Mouse (Mus musculus) heart, adult 2 months (tissue): ENCODE results near the gene Cdc25a. TPM values are rescaled to one million over a fixed set of nuclear protein-coding genes. Genes with fewer than 3 reads are reported as not detected.

ENCODE experiments used
- DNase-seq, 2 experiments: peaks; one replicate each; pipeline ENCODE4 v3.0.0; 2021
- H3K27ac ChIP-seq: fragments of 200-600 bp; 2 replicates; pipeline ENCODE4 v1.8.1; 2022
- H3K27me3 ChIP-seq: fragments of 200-500 bp; 2 replicates; pipeline ENCODE4 v1.6.1; 2012; ENCODE audit warnings: mild to moderate bottlenecking, low read length, inconsistent platforms, mixed read lengths; ENCODE audit not compliant: control insufficient read depth, insufficient read depth
- H3K36me3 ChIP-seq: fragments of 200-500 bp; 2 replicates; pipeline ENCODE4 v1.6.1; 2012; ENCODE audit warnings: low read length, inconsistent platforms; ENCODE audit not compliant: control insufficient read depth, insufficient read depth
- H3K4me1 ChIP-seq: fragments of 200-500 bp; 2 replicates; pipeline ENCODE4 v1.6.1; 2011; ENCODE audit warnings: low read length; ENCODE audit not compliant: control insufficient read depth, insufficient read depth
- H3K4me3 ChIP-seq: fragments of 200-600 bp; 2 replicates; pipeline ENCODE4 v1.8.1; 2022
- H3K79me2 ChIP-seq: fragments of 200-500 bp; replicated peaks from 2 replicates; pipeline ENCODE4 v1.6.1; 2012; ENCODE audit warnings: mild to moderate bottlenecking, inconsistent platforms, low read length, moderate library complexity, mixed read lengths; ENCODE audit not compliant: control insufficient read depth, insufficient read depth
- H3K9ac ChIP-seq: fragments of 200-500 bp; 2 replicates; pipeline ENCODE4 v1.6.1; 2012; ENCODE audit warnings: low read depth, mild to moderate bottlenecking, control low read depth, inconsistent platforms, low read length, mixed read lengths
- CTCF ChIP-seq: fragments of 200-600 bp; IDR thresholded peaks from 2 replicates; pipeline ENCODE4 v1.8.1; 2022; ENCODE audit warnings: antibody characterized with exemption, mild to moderate bottlenecking, moderate library complexity
- EP300 ChIP-seq: fragments of 200-500 bp; IDR thresholded peaks from 2 replicates; pipeline ENCODE4 v1.6.1; 2011; ENCODE audit warnings: low read depth, low read length, control low read depth; ENCODE audit not compliant: insufficient read depth
- POLR2A ChIP-seq: fragments of 200-500 bp; IDR thresholded peaks from 2 replicates; pipeline ENCODE4 v1.6.1; 2011; ENCODE audit warnings: mild to moderate bottlenecking, low read depth, low read length, control low read depth; ENCODE audit not compliant: insufficient read depth
- WGBS: fragments of 180-500 bp; shearing (Covaris S2); methylation state at CpG from one replicate; pipeline ENCODE4 v1.1.7; 2018; 5-methylcytosine and 5-hydroxymethylcytosine counted together
- intact Hi-C: fragments of 180-260 bp; cut with DNase I; formaldehyde crosslinking; loops from one replicate; pipeline ENCODE4 v1.15.1; 2025
- polyA plus RNA-seq: library from polyadenylated mRNA; depleted of rRNA; stranded (reverse); fragments of >200 nt; gene quantifications from 2 replicates; pipeline ENCODE4 v1.2.3, GENCODE M21; 2012
- total RNA-seq, 2 experiments: library from RNA; stranded (reverse); gene quantifications; 2 replicates each; pipeline ENCODE4 v1.2.3; 2021

Cdc25a gene
- total and polyA plus RNA-seq, 3 experiments, result 2.1 to 4.9 (median 4.4) TPM

- H3K4me3 ChIP-seq, result no peak overlapping the region
- intact Hi-C loops, result no loop called here
- H3K27me3 ChIP-seq, result no peaks in the 10 kb centered on the region
- no peak overlapping the region for H3K27ac ChIP-seq
- TF ChIP-seq EP300 (no peak), CTCF (no peak), POLR2A (no peak)
- H3K9ac ChIP-seq, result no peak overlapping the region
- WGBS, result 33% methylated on average over 2 of the region's 2 CpGs
- H3K36me3 ChIP-seq, result no peaks in the 10 kb centered on the region
- no peak for DNase-seq
- no peaks in the 10 kb centered on the region for H3K79me2 ChIP-seq
- no peaks in the 10 kb centered on the region for H3K4me1 ChIP-seq
Measured at GRCm38 (mm10) chr9:109866218-109866617, 9.2 kb upstream of the Cdc25a start.

GRCm38 (mm10) chr9:109870983-109871572 is 4.3 kb upstream of the Cdc25a start:
- Histone ChIP-seq H3K79me2 (no peaks in the 10 kb centered on the region), H3K27me3 (no peaks in the 10 kb centered on the region), H3K27ac (no peak overlapping the region), H3K4me3 (no peak overlapping the region), H3K4me1 (no peaks in the 10 kb centered on the region), H3K36me3 (no peaks in the 10 kb centered on the region), H3K9ac (no peak overlapping the region)
- TF ChIP-seq POLR2A, result no peak
- no peak for TF ChIP-seq CTCF
- intact Hi-C loops, result no loop called here
- DNase-seq, result no peak
- WGBS, result 41% methylated on average over 6 of the region's 6 CpGs

- WGBS, result under 1% methylated on average over 75 of the region's 76 CpGs
- Histone ChIP-seq H3K4me1 (no peaks in the 10 kb centered on the region), H3K27me3 (no peaks in the 10 kb centered on the region), H3K36me3 (peaks cover 3% of the 10 kb centered on the region), H3K27ac (peak overlapping the region; percentile 84), H3K4me3 (peak overlapping the region; percentile 74), H3K9ac (peak overlapping the region; percentile 88), H3K79me2 (no peaks in the 10 kb centered on the region)
- DNase-seq, result no peak
- TF ChIP-seq EP300, result no peak
- no peak for TF ChIP-seq CTCF
- no peak; the same call in 1 of the 2 replicates for TF ChIP-seq POLR2A
- intact Hi-C loops, result no loop called here
Measured at GRCm38 (mm10) chr9:109875695-109876601, 569 bp downstream of the Cdc25a start.

- TF ChIP-seq CTCF (no peak), EP300 (no peak), POLR2A (no peak)
- DNase-seq, result no peak
- Histone ChIP-seq H3K79me2 (no peaks in the 10 kb centered on the region), H3K27ac (no peak overlapping the region; the same call in 1 of the 2 replicates), H3K4me3 (peak overlapping the region; percentile 74; the same call in 1 of the 2 replicates), H3K36me3 (peaks cover 3% of the 10 kb centered on the region), H3K27me3 (no peaks in the 10 kb centered on the region), H3K4me1 (no peaks in the 10 kb centered on the region), H3K9ac (no peak overlapping the region)
- intact Hi-C loops, result no loop called here
- 18% methylated on average over 3 of the region's 3 CpGs for WGBS
Measured at GRCm38 (mm10) chr9:109876756-109877155, 1.4 kb downstream of the Cdc25a start.

GRCm38 (mm10) chr9:109877666-109878065 is 2.3 kb downstream of the Cdc25a start:
- no peak overlapping the region for H3K9ac ChIP-seq
- intact Hi-C loops, result no loop called here
- DNase-seq, result no peak
- no peaks in the 10 kb centered on the region for H3K4me1 ChIP-seq
- peaks cover 3% of the 10 kb centered on the region for H3K36me3 ChIP-seq
- no peaks in the 10 kb centered on the region for H3K79me2 ChIP-seq
- no peaks in the 10 kb centered on the region for H3K27me3 ChIP-seq
- 96% methylated on average over 5 of the region's 5 CpGs for WGBS
- H3K4me3 ChIP-seq, result no peak overlapping the region
- no peak for TF ChIP-seq EP300
- no peak for TF ChIP-seq CTCF
- TF ChIP-seq POLR2A, result no peak
- no peak overlapping the region for H3K27ac ChIP-seq

- H3K9ac ChIP-seq, result no peak overlapping the region
- H3K4me3 ChIP-seq, result no peak overlapping the region
- intact Hi-C loops, result no loop called here
- no peaks in the 10 kb centered on the region for H3K4me1 ChIP-seq
- 98% methylated on average over 1 of the region's 1 CpGs for WGBS
- no peak overlapping the region for H3K27ac ChIP-seq
- TF ChIP-seq POLR2A (no peak), CTCF (no peak), EP300 (no peak)
- no peaks in the 10 kb centered on the region for H3K27me3 ChIP-seq
- DNase-seq, result no peak
- peaks cover 3% of the 10 kb centered on the region for H3K36me3 ChIP-seq
- no peaks in the 10 kb centered on the region for H3K79me2 ChIP-seq
Measured at GRCm38 (mm10) chr9:109879305-109879704, 3.9 kb downstream of the Cdc25a start.
